Mouse (Mus musculus) brain, embryonic 14.5 days (tissue): Measurements from ENCODE around the gene Snai3.

Experiments used
- CTCF ChIP-seq: fragments of 200-500 bp; IDR thresholded peaks from 2 replicates; pipeline ENCODE4 v1.5.1; 2012; ENCODE audit warnings: inconsistent platforms, mild to moderate bottlenecking, moderate library complexity, borderline replicate concordance; ENCODE audit not compliant: insufficient read depth, insufficient read length; ENCODE audit errors: extremely low read depth
- POLR2A ChIP-seq: fragments of 200-500 bp; IDR thresholded peaks from 2 replicates; pipeline ENCODE4 v1.6.1; 2012; ENCODE audit warnings: mild to moderate bottlenecking, inconsistent platforms, borderline replicate concordance; ENCODE audit not compliant: poor library complexity, insufficient read depth, insufficient read length, severe bottlenecking; ENCODE audit errors: extremely low read depth

DNA sequence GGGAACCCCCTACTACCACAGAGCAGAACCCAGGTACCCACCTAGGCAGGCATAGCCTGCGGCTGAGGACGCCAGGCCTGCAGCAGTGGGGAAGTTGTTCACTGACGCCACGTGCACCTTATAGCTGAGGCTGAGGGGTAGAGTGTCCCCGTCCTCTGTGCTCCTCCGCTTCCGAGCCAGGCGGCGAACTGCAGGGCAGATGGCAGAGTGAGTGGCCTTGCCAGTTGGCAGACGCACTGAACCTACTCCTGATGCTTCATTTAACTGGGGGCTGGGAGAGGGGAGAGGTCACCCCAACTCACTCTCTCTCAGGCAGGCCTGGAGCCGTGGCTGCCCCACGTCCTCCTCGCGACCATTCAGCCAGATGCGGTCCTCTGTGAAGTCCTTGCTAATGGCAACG is 21.2 kb downstream of the Snai3 start:
- TF ChIP-seq CTCF (no peak), POLR2A (no peak)
